Mouse (Mus musculus) liver, embryonic 14.5 days (tissue): ENCODE data around the gene Cib3. TPM values are rescaled to one million over a fixed set of nuclear protein-coding genes. Genes with fewer than 3 reads are reported as not detected.

Source experiments
- ATAC-seq: fragments of 200-750 bp; cut with Nextera tagmentation; 2 replicates; pipeline ENCODE4 v1.8.0; 2017; ENCODE audit warnings: moderate number of reproducible peaks, mild to moderate bottlenecking, moderate library complexity; ENCODE audit not compliant: insufficient read depth
- DNase-seq, 3 experiments: peaks; one replicate each; pipeline ENCODE4 v3.0.0-alpha.2; 2012 to 2013; ENCODE audit warnings: low read depth in 3 of 3, low spot score in 3 of 3
- H3K27ac ChIP-seq: fragments of 300-500 bp; sonication (generic); 2 replicates; pipeline ENCODE4 v1.5.1; 2014; ENCODE audit warnings: moderate library complexity, mild to moderate bottlenecking, control low read depth, inconsistent platforms
- H3K27me3 ChIP-seq: fragments of 300-500 bp; sonication (generic); 2 replicates; pipeline ENCODE4 v1.6.1; 2014; ENCODE audit warnings: mild to moderate bottlenecking, low read length, moderate library complexity; ENCODE audit not compliant: control insufficient read depth, insufficient read depth
- H3K36me3 ChIP-seq: fragments of 300-500 bp; sonication (generic); replicated peaks from 2 replicates; pipeline ENCODE4 v1.6.1; 2014; ENCODE audit warnings: low read depth; ENCODE audit not compliant: control insufficient read depth, insufficient read depth
- H3K4me1 ChIP-seq, 2 experiments: fragments of 200-500 bp in 1 of 2; fragments of 300-500 bp in 1 of 2; sonication (generic) in 1 of 2; replicated peaks; 2 replicates each; pipeline ENCODE4 v1.6.1; 2012 to 2014; ENCODE audit warnings: antibody characterized with exemption in 1 of 2, inconsistent platforms in 1 of 2, low read length in 1 of 2; ENCODE audit not compliant: control insufficient read depth in 2 of 2, insufficient read depth in 2 of 2
- H3K4me2 ChIP-seq: fragments of 300-500 bp; sonication (generic); 2 replicates; pipeline ENCODE4 v1.6.1; 2014; ENCODE audit warnings: low read depth, mild to moderate bottlenecking, control low read depth, moderate library complexity
- H3K4me3 ChIP-seq, 2 experiments: fragments of 200-500 bp in 1 of 2; fragments of 300-500 bp in 1 of 2; sonication (generic) in 1 of 2; 2 replicates each; pipeline ENCODE4 v1.5.1; 2012 to 2014; ENCODE audit warnings: low read depth in 2 of 2, low read length in 2 of 2, mild to moderate bottlenecking in 2 of 2, control low read depth in 1 of 2, inconsistent platforms in 1 of 2, moderate library complexity in 1 of 2; ENCODE audit not compliant: insufficient read depth in 1 of 2
- H3K9ac ChIP-seq: fragments of 300-500 bp; sonication (generic); replicated peaks from 2 replicates; pipeline ENCODE4 v1.6.1; 2014; ENCODE audit warnings: mild to moderate bottlenecking, control low read depth, moderate library complexity
- H3K9me3 ChIP-seq: fragments of 300-500 bp; sonication (generic); 2 replicates; pipeline ENCODE4 v1.6.1; 2016; ENCODE audit warnings: low read length, mixed read lengths; ENCODE audit not compliant: control insufficient read depth
- CTCF ChIP-seq: IDR thresholded peaks from 2 replicates; pipeline ENCODE4 v1.5.1; 2016; ENCODE audit warnings: antibody characterized with exemption, low read depth, control low read depth
- EP300 ChIP-seq: IDR thresholded peaks from 2 replicates; pipeline ENCODE4 v1.6.1; 2016; ENCODE audit warnings: antibody characterized with exemption, low read depth
- WGBS: fragments of 180-500 bp; shearing (Covaris S2); extraction: QIAGEN DNeasy Blood & Tissue Kit; methylation state at CpG from one replicate; pipeline ENCODE4 v1.1.7; 2014; ENCODE audit not compliant: insufficient replicate concordance; 5-methylcytosine and 5-hydroxymethylcytosine counted together
- polyA plus RNA-seq, 2 experiments: library from polyadenylated mRNA; depleted of rRNA in 1 of 2; stranded (reverse) in 1 of 2; unstranded in 1 of 2; fragments of >200 nt; fragmentation: Nextera tagmentation in 1 of 2; extraction: Ambion mirVana in 1 of 2; gene quantifications; 2 replicates each; pipeline versions ENCODE4 v1.2.1 to v1.2.3; 2012 to 2014

Cib3 gene
- polyA plus RNA-seq, 2 experiments: 0.24 TPM; not detected in 1

DNA sequence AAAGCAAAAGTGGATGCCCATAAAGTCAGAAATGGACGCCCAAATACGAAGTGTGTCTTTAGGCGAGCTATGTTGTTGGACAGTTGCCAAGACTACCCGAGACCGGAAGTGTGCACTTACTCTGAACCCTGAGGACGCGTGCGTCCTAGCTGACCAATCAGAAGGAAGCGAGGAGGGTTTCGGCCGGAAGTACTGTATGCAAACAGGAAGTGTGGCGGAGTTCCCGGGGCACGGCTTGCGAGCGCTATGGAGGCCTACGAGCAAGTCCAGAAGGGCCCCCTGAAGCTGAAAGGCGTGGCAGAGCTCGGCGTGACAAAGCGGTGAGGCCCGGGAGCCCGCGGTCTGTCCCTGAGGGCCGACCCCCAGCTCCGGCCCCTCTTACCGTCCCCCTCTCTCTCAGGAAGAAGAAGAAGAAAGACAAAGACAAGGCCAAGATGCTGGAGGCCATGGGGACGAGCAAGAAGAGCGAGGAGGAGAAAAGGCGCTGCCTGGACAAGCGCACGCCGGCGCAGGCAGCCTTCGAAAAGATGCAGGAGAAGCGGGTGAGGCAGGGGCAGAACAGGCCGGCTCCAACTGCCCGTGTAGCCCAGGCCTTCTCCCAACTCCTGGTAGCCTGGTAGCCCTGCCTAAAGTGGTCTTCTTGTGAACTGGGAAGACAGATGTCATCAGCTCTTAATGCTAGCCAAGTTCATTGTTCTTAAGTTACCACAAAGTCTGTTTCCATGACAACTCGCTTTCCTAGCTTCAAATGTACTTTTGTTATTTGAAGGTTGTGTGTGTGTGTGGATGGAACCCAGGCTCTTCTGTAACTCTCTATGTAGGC lies 7.1 kb upstream of the Cib3 start, which contains the start of gene Fam32a:
TSS of gene Fam32a (plus strand) at position 190 of the 823 bp plus-strand sequence.
- DNase-seq: peak; percentile 97 to 98 (median 98)
- 9% methylated on average over 39 of the region's 39 CpGs for WGBS
- no peaks in the 10 kb centered on the region for H3K27me3 ChIP-seq
- H3K36me3 ChIP-seq: peaks cover 25% of the 10 kb centered on the region
- no peaks in the 10 kb centered on the region for H3K9me3 ChIP-seq
- ATAC-seq: peak; percentile 98
- peaks cover 2 to 9% of the 10 kb centered on the region in 2 experiments; a peak in 3 of 4 replicates for H3K4me1 ChIP-seq
- peak within 1 kb of the TSS; percentile 87 for H3K4me2 ChIP-seq
- peak within 1 kb of the TSS; percentile 74 for H3K9ac ChIP-seq
- peak within 1 kb of the TSS; percentile 66 for H3K27ac ChIP-seq
- H3K4me3 ChIP-seq: peak within 1 kb of the TSS; percentile 78 to 97
- TF ChIP-seq CTCF: no peak
- no peak for TF ChIP-seq EP300

DNA sequence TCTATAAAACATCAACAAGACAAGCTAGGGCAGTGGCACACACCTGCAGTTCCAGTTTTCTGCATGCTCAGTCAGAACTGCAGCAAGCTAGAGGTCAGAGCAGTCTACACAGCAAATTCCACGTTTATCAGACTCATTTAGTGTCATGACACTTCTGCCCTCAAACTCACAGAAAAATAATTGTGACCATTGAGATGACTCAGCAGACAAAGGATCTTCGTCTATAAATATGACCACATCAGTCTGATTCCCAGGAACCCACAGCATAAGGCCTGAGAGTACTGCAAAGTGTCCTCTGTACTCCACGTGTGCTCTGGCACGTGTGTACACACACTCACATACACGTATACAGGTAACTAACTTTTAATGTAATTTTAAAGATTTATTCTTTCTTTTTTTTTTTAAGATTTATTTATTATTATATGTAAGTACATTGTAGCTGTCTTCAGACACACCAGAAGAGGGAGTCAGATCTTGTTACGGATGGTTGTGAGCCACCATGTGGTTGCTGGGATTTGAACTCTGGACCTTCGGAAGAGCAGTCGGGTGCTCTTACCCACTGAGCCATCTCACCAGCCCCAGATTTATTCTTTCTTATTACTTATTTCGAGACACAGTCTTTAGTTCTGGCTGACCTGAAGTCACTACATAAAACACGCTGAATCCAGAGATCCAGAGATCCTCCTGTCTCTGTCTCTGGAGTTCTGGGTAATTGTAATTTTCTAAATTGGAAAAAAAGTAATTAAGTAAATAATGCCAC lies 6.3 kb upstream of the Cib3 start:
- no peak for TF ChIP-seq CTCF
- ATAC-seq (no peak; the same call in 1 of the 2 replicates), DNase-seq (no peak)
- Histone ChIP-seq H3K4me3 (peak overlapping the region; percentile 78 to 97), H3K9ac (no peak overlapping the region), H3K4me1 (peaks cover 2 to 9% of the 10 kb centered on the region in 2 experiments; a peak in 3 of 4 replicates), H3K27me3 (no peaks in the 10 kb centered on the region), H3K9me3 (no peaks in the 10 kb centered on the region), H3K36me3 (peaks cover 25% of the 10 kb centered on the region), H3K4me2 (peak overlapping the region; percentile 87), H3K27ac (no peak overlapping the region)
- WGBS: 60% methylated on average over 9 of the region's 10 CpGs

DNA sequence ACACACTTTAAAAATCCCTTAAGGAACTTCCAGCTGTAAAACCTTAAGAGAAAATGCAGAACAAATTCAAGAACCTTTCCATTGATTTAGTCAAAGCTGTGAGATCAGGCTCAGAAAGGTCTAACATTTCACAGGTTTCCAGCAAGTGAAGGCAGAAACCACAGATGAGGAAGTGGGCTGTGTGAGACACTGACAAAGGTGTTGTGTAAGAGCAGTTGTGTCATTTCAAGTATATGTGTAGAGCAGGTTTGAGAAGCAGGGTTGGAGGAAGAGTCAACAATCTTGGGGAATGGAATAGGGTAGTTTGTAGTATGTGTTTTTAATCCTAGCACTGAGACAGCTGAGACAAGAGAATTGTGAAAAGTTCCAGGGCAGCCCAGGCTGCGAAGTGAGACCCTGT lies 3.2 kb upstream of the Cib3 start:
- no peak overlapping the region for H3K9ac ChIP-seq
- 17% methylated on average over 1 of the region's 1 CpGs for WGBS

DNA sequence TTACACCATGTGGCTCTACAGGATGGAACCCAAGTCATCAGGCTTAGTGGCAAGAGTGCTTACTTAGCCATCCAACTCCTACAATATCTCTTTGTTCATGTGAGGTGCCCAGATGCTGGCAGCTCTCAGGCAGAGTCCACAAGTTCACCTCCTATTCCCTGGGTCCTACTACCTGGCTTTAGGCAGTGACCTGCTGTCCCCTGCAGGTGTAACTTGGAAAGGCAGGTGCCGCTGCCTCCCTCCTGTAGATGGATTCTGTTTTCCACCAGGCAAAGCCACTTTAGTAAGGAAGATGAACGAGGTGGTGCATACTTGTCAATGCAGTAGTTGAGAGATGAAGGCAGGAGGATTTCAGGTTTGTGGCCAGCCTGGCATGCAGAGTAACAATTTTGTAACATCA lies 2.4 kb upstream of the Cib3 start:
- Histone ChIP-seq H3K9me3 (no peaks in the 10 kb centered on the region), H3K36me3 (no peaks in the 10 kb centered on the region), H3K27ac (no peak overlapping the region), H3K9ac (no peak overlapping the region), H3K4me3 (no peak overlapping the region), H3K27me3 (no peaks in the 10 kb centered on the region), H3K4me1 (peaks cover under 1 to 2% of the 10 kb centered on the region in 2 experiments; a peak in 3 of 4 replicates), H3K4me2 (no peak overlapping the region)
- ATAC-seq: no peak
- TF ChIP-seq CTCF (peak; percentile 75), EP300 (no peak)
- no peak for DNase-seq
- 44% methylated on average over 2 of the region's 2 CpGs for WGBS

More for the DNA sequence above, 3.2 kb upstream of the Cib3 start:
- no peaks in the 10 kb centered on the region for H3K9me3 ChIP-seq
- no peaks in the 10 kb centered on the region for H3K36me3 ChIP-seq
- H3K4me2 ChIP-seq: no peak overlapping the region
- H3K4me1 ChIP-seq: peaks cover 2 to 6% of the 10 kb centered on the region in 2 experiments; a peak in 3 of 4 replicates
- TF ChIP-seq EP300 (no peak), CTCF (no peak)
- DNase-seq (no peak), ATAC-seq (no peak)
- H3K4me3 ChIP-seq: no peak overlapping the region
- H3K27ac ChIP-seq: no peak overlapping the region
- no peaks in the 10 kb centered on the region for H3K27me3 ChIP-seq

DNA sequence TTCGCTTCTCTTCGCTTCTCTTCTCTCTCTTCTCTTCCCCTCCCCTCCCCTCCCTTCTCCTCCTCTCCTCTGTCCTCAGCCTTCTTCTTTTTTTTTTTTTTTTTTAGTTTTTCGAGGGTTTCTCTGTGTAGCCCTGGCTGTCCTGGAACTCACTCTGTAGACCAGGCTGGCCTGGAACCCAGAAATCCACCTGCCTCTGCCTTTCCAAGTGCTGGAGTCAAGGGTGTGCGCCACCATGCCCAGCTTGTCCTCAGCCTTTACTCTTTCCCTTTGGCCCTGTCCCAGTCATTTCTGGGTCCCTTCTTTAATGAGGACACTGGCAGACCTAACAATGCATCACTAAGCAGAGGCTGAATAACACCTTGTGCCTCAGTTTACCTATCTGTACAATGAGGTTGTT lies 899 bp upstream of the Cib3 start, which contains the start of gene Gm11034:
TSS of gene Gm11034 (minus strand) at position 101 of the 400 bp plus-strand sequence.
- no peak within 1 kb of the TSS for H3K27ac ChIP-seq
- DNase-seq: no peak
- no peaks in the 10 kb centered on the region for H3K36me3 ChIP-seq
- H3K4me2 ChIP-seq: no peak within 1 kb of the TSS
- H3K27me3 ChIP-seq: no peaks in the 10 kb centered on the region
- H3K4me3 ChIP-seq: no peak within 1 kb of the TSS
- TF ChIP-seq CTCF (no peak), EP300 (no peak)
- H3K9me3 ChIP-seq: no peaks in the 10 kb centered on the region
- H3K4me1 ChIP-seq: peaks cover 0 to 2% of the 10 kb centered on the region in 2 experiments; a peak in 2 of 4 replicates
- ATAC-seq: no peak
- 63% methylated on average over 4 of the region's 4 CpGs for WGBS
- no peak within 1 kb of the TSS for H3K9ac ChIP-seq
